Mouse (Mus musculus) intestine, postnatal 0 days (tissue): ENCODE measurements at regions not wholly inside any gene's neighbourhood (a gene's known extent, or its start where the extent isn't known, plus 50 kb on each side); places are given as distances from the start of the nearest gene placed in this dataset.

Experiments used
- ATAC-seq: fragments of 200-750 bp; cut with Nextera tagmentation; 2 replicates; pipeline ENCODE4 v1.8.0; 2017; ENCODE audit warnings: mild to moderate bottlenecking, moderate TSS enrichment, moderate library complexity
- H3K27ac ChIP-seq: fragments of 300-500 bp; sonication (generic); 2 replicates; pipeline ENCODE4 v1.5.1; 2014; ENCODE audit warnings: mild to moderate bottlenecking, low read depth, low read length, moderate library complexity
- H3K27me3 ChIP-seq: fragments of 300-500 bp; sonication (generic); replicated peaks from 2 replicates; pipeline ENCODE4 v1.6.1; 2014; ENCODE audit warnings: low read length, mixed read lengths; ENCODE audit not compliant: control insufficient read depth, insufficient read depth
- H3K36me3 ChIP-seq: fragments of 300-500 bp; sonication (generic); 2 replicates; pipeline ENCODE4 v1.6.1; 2014; ENCODE audit warnings: mild to moderate bottlenecking, moderate library complexity; ENCODE audit not compliant: control insufficient read depth, insufficient read depth
- H3K4me1 ChIP-seq: fragments of 300-500 bp; sonication (generic); replicated peaks from 2 replicates; pipeline ENCODE4 v1.6.1; 2014; ENCODE audit warnings: antibody characterized with exemption, low read length, mixed read lengths; ENCODE audit not compliant: control insufficient read depth, insufficient read depth
- H3K4me2 ChIP-seq: fragments of 300-500 bp; sonication (generic); replicated peaks from 2 replicates; pipeline ENCODE4 v1.6.1; 2014; ENCODE audit warnings: low read depth, mild to moderate bottlenecking, moderate library complexity
- H3K4me3 ChIP-seq: fragments of 300-500 bp; sonication (generic); 2 replicates; pipeline ENCODE4 v1.5.1; 2014; ENCODE audit warnings: low read depth, low read length
- H3K9ac ChIP-seq: fragments of 300-500 bp; sonication (generic); 2 replicates; pipeline ENCODE4 v1.6.1; 2014; ENCODE audit warnings: mild to moderate bottlenecking, low read depth, low read length
- H3K9me3 ChIP-seq: fragments of 300-500 bp; sonication (generic); 2 replicates; pipeline ENCODE4 v1.6.1; 2016; ENCODE audit warnings: mixed run types; ENCODE audit not compliant: control insufficient read depth
- CTCF ChIP-seq: sonication (generic); IDR thresholded peaks from 2 replicates; pipeline ENCODE4 v1.5.1; 2016; ENCODE audit warnings: low read depth, mild to moderate bottlenecking, control low read depth, antibody characterized with exemption, moderate library complexity
- WGBS: fragments of 180-500 bp; shearing (Covaris S2); extraction: QIAGEN DNeasy Blood & Tissue Kit; methylation state at CpG from one replicate; pipeline ENCODE4 v1.1.7; 2014; 5-methylcytosine and 5-hydroxymethylcytosine counted together

DNA sequence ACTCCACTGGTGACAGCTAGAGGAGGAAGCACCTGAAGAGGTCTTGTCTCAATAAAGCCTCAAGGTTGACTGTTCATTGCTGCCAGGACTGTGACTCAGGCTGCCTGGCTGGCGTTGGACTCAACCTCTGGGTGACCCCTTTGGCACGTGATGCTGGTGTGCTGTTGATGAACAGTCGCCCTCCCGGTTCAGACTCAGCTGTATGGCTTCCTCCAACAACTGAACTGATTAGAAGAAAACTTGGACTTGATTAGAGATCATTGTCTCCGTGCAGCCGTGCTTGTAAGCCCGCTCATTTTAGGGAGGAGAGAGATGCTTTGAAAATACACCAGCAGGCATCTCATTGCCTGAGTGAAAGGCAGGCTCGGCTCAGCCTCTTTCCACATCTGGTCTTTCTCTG lies 103.2 kb upstream of the Nxpe4 start:
- Histone ChIP-seq H3K9me3 (no peaks in the 10 kb centered on the region), H3K9ac (no peak overlapping the region), H3K4me3 (no peak overlapping the region), H3K27ac (no peak overlapping the region), H3K36me3 (no peaks in the 10 kb centered on the region), H3K27me3 (no peaks in the 10 kb centered on the region), H3K4me2 (no peak overlapping the region), H3K4me1 (no peaks in the 10 kb centered on the region)
- TF ChIP-seq CTCF, result no peak
- no peak for ATAC-seq
- WGBS, result 48% methylated on average over 8 of the region's 8 CpGs

DNA sequence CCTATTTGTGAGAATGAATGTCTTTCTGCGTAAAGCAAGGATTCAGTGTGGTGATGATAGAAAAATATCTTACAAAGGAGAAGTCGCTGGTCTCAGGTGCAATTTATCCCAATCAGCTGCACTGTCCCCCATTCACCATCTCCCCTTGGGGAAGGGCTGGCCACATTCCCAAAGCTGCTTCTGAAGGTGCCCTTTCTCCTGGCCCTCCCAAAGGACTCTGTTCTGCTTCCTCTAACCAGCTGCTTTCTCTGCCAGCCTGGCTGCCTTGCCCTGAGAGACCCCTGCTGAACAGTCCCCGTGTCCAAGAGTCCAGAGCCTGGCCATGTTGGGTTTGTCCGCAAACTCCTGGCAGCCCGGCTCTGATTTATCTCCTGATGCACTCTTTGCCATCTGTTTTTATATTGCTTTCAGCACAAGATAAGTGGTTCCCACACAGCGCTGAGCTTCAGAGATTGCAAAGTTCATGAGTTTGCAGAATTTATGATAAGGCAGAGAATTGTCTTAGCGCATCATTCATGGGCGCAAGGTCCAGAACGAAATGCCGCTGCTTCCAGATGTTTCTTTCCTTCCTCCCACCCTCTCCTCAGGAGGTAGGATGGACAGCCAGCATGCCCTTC lies 102.2 kb upstream of the Nxpe4 start:
- Histone ChIP-seq H3K27ac (no peak overlapping the region), H3K4me2 (no peak overlapping the region), H3K36me3 (no peaks in the 10 kb centered on the region), H3K4me3 (no peak overlapping the region), H3K27me3 (no peaks in the 10 kb centered on the region), H3K9ac (no peak overlapping the region), H3K9me3 (no peaks in the 10 kb centered on the region), H3K4me1 (no peaks in the 10 kb centered on the region)
- no peak for ATAC-seq
- WGBS, result 77% methylated on average over 10 of the region's 10 CpGs
- no peak for TF ChIP-seq CTCF

DNA sequence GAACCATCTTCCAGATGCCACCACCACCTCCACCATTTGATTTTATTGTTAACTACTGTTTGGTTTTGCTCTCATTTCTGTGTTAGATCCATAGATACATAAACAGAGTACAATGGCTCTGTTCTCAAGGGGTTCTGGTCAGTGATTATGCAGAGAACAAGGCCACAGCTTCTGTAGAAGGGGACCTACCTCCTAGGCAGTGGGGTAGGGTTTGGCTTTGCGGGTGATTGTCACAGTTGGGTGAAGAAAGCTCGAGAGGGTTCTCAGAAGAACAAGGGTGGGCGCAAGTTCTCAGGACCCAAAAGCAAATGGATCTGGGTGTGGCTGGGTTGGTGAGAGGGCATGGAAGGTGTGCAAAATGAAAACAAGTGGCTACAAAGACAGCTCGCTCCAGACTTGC lies 100.8 kb upstream of the Nxpe4 start:
- Histone ChIP-seq H3K4me3 (no peak overlapping the region), H3K4me2 (no peak overlapping the region), H3K36me3 (no peaks in the 10 kb centered on the region), H3K9ac (no peak overlapping the region), H3K27ac (no peak overlapping the region), H3K27me3 (no peaks in the 10 kb centered on the region), H3K4me1 (no peaks in the 10 kb centered on the region), H3K9me3 (no peaks in the 10 kb centered on the region)
- no peak for ATAC-seq
- TF ChIP-seq CTCF, result no peak
- 85% methylated on average over 4 of the region's 4 CpGs for WGBS

DNA sequence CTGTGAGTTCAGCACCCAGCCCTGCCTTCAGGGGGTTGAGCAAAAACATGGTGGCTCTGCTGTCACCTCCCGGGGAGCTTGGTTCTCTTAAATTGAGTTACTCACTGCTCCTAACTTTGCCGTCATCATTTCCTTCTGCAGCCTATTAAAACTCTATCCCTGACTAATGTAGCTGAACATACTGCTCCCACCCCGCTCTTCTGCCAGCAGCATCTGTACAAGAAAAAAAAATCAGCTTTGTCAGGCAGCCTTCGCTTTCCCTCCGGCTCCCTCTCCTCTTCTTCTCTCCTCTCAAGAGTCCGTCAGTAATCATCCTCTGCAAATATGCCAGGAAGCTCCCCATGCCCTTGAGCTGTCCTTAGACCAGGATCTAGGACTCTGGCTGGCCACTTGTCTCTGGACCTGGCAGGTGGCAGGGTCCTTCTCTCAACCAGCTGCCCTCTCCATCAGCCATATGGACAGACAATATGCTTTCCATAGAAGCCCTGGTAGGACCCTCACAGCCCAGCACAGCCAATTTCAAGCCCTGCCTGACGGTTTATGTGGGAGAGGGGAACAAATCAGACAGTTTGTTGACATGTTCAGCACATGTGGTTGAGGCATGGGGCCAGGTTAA lies 95.0 kb upstream of the Nxpe4 start:
- H3K4me2 ChIP-seq, result no peak overlapping the region
- no peak for TF ChIP-seq CTCF
- no peak overlapping the region for H3K9ac ChIP-seq
- no peak for ATAC-seq
- no peaks in the 10 kb centered on the region for H3K36me3 ChIP-seq
- WGBS, result 71% methylated on average over 7 of the region's 7 CpGs
- no peaks in the 10 kb centered on the region for H3K27me3 ChIP-seq
- no peak overlapping the region for H3K27ac ChIP-seq
- H3K9me3 ChIP-seq, result no peaks in the 10 kb centered on the region
- no peak overlapping the region for H3K4me3 ChIP-seq
- H3K4me1 ChIP-seq, result no peaks in the 10 kb centered on the region

DNA sequence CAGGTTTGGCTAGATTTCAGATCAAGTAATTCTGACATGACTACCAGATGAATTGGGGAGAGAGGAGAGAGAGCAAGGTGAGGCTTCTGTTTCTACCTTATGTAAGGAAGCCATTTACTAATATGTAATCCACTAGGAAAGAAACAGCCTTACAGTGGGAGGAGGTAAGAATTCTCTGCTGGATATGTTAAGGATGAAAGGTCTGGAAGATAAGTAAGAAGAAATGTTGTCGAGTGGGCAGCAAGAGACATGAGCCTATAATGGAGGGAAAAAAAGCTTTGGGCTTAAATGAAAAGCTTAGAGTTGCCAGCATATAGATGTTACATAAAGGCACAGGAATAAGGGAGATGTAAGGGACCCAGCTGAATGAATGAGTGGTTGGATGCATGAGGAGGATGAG lies 89.2 kb upstream of the Nxpe4 start:
- Histone ChIP-seq H3K27ac (no peak overlapping the region), H3K9ac (no peak overlapping the region), H3K9me3 (no peaks in the 10 kb centered on the region), H3K36me3 (no peaks in the 10 kb centered on the region), H3K4me1 (no peaks in the 10 kb centered on the region), H3K4me2 (no peak overlapping the region), H3K4me3 (no peak overlapping the region), H3K27me3 (no peaks in the 10 kb centered on the region)
- 89% methylated on average over 1 of the region's 1 CpGs for WGBS
- ATAC-seq, result no peak
- no peak for TF ChIP-seq CTCF

DNA sequence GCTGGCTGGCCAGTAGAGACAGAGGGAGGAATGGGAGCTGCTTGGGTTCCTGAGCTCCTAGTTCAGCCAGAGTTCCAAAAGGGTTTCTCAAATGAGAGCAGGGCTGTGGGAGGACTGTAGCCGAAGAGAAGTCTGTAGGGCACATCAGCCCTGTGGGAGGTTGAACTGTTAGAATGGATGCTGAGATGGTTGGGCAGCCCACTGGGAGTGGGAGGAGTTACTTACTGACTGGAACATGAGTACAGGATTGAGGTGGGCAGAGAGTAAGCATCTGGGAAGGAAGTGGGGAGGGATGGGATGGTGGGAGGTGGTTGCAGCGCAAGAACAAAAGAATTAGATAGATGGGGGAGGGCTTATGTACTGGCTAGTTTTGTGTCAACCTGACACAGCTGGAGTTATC lies 88.7 kb upstream of the Nxpe4 start:
- Histone ChIP-seq H3K4me3 (no peak overlapping the region), H3K4me1 (no peaks in the 10 kb centered on the region), H3K4me2 (no peak overlapping the region), H3K9ac (no peak overlapping the region), H3K36me3 (no peaks in the 10 kb centered on the region), H3K9me3 (no peaks in the 10 kb centered on the region), H3K27ac (no peak overlapping the region), H3K27me3 (no peaks in the 10 kb centered on the region)
- ATAC-seq, result no peak
- 74% methylated on average over 2 of the region's 2 CpGs for WGBS
- TF ChIP-seq CTCF, result no peak
